Mouse (Mus musculus) heart, adult 2 months (tissue): ENCODE measurements around the gene B3gnt4. TPM values are rescaled to one million over a fixed set of nuclear protein-coding genes. Genes with fewer than 3 reads are reported as not detected.

ENCODE experiments used
- DNase-seq, 2 experiments: peaks; one replicate each; pipeline ENCODE4 v3.0.0; 2021
- H3K27ac ChIP-seq: fragments of 200-600 bp; 2 replicates; pipeline ENCODE4 v1.8.1; 2022
- H3K27me3 ChIP-seq: fragments of 200-500 bp; 2 replicates; pipeline ENCODE4 v1.6.1; 2012; ENCODE audit warnings: mild to moderate bottlenecking, low read length, inconsistent platforms, mixed read lengths; ENCODE audit not compliant: control insufficient read depth, insufficient read depth
- H3K36me3 ChIP-seq: fragments of 200-500 bp; 2 replicates; pipeline ENCODE4 v1.6.1; 2012; ENCODE audit warnings: low read length, inconsistent platforms; ENCODE audit not compliant: control insufficient read depth, insufficient read depth
- H3K4me1 ChIP-seq: fragments of 200-500 bp; 2 replicates; pipeline ENCODE4 v1.6.1; 2011; ENCODE audit warnings: low read length; ENCODE audit not compliant: control insufficient read depth, insufficient read depth
- H3K4me3 ChIP-seq: fragments of 200-600 bp; 2 replicates; pipeline ENCODE4 v1.8.1; 2022
- H3K79me2 ChIP-seq: fragments of 200-500 bp; replicated peaks from 2 replicates; pipeline ENCODE4 v1.6.1; 2012; ENCODE audit warnings: mild to moderate bottlenecking, inconsistent platforms, low read length, moderate library complexity, mixed read lengths; ENCODE audit not compliant: control insufficient read depth, insufficient read depth
- H3K9ac ChIP-seq: fragments of 200-500 bp; 2 replicates; pipeline ENCODE4 v1.6.1; 2012; ENCODE audit warnings: low read depth, mild to moderate bottlenecking, control low read depth, inconsistent platforms, low read length, mixed read lengths
- CTCF ChIP-seq: fragments of 200-600 bp; IDR thresholded peaks from 2 replicates; pipeline ENCODE4 v1.8.1; 2022; ENCODE audit warnings: antibody characterized with exemption, mild to moderate bottlenecking, moderate library complexity
- EP300 ChIP-seq: fragments of 200-500 bp; IDR thresholded peaks from 2 replicates; pipeline ENCODE4 v1.6.1; 2011; ENCODE audit warnings: low read depth, low read length, control low read depth; ENCODE audit not compliant: insufficient read depth
- POLR2A ChIP-seq: fragments of 200-500 bp; IDR thresholded peaks from 2 replicates; pipeline ENCODE4 v1.6.1; 2011; ENCODE audit warnings: mild to moderate bottlenecking, low read depth, low read length, control low read depth; ENCODE audit not compliant: insufficient read depth
- WGBS: fragments of 180-500 bp; shearing (Covaris S2); methylation state at CpG from one replicate; pipeline ENCODE4 v1.1.7; 2018; 5-methylcytosine and 5-hydroxymethylcytosine counted together
- intact Hi-C: fragments of 180-260 bp; cut with DNase I; formaldehyde crosslinking; loops from one replicate; pipeline ENCODE4 v1.15.1; 2025
- long read RNA-seq: library from polyadenylated mRNA; stranded (forward); transcript quantifications from one replicate; pipeline ENCODE4 v2.0.0, GENCODE M21; 2021
- polyA plus RNA-seq: library from polyadenylated mRNA; depleted of rRNA; stranded (reverse); fragments of >200 nt; gene quantifications from 2 replicates; pipeline ENCODE4 v1.2.3, GENCODE M21; 2012; rRNA removed
- total RNA-seq, 2 experiments: library from RNA; stranded (reverse); gene quantifications; 2 replicates each; pipeline ENCODE4 v1.2.3; 2021

The B3gnt4 gene
- total RNA-seq (not detected), polyA plus RNA-seq (0.45 TPM in 1 of 2 replicates, not detected in the other)
- long read RNA-seq: 0 reads

GRCm38 (mm10) chr5:123510160-123510559 lies at the start of gene B3gnt4:
TSS of gene B3gnt4 (plus strand) at chr5:123510460.
- DNase-seq: no peak
- H3K36me3 ChIP-seq: no peaks in the 10 kb centered on the region
- no peak within 1 kb of the TSS for H3K9ac ChIP-seq
- no peak for TF ChIP-seq CTCF
- TF ChIP-seq EP300: no peak
- TF ChIP-seq POLR2A: no peak
- no peaks in the 10 kb centered on the region for H3K27me3 ChIP-seq
- no peaks in the 10 kb centered on the region for H3K79me2 ChIP-seq
- H3K27ac ChIP-seq: no peak within 1 kb of the TSS
- H3K4me1 ChIP-seq: peaks cover 2% of the 10 kb centered on the region; the same call in 1 of the 2 replicates
- intact Hi-C loops: no loop called here
- H3K4me3 ChIP-seq: no peak within 1 kb of the TSS
- 83% methylated on average over 5 of the region's 5 CpGs for WGBS

DNA sequence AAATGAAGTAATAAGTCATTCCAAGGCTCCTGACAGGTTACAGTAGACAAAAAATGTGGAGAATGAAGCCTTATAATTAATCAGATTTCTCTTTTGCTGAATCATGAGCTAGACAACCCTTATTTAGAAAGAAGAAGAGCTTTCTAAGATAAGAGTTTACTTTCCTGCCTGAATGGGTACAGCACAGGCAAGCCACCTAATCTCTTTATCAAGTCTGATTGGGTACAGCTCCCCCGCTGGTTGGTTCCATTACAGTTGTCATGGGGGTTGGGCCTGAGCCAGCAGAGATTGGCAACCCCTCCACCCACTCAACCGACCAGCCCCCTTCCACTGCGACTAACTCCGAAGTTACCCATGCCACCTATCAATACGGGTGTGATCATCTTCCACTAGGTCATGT lies 48.8 kb upstream of the B3gnt4 start:
- Histone ChIP-seq H3K4me1 (peaks cover 1% of the 10 kb centered on the region; the same call in 1 of the 2 replicates), H3K27me3 (no peaks in the 10 kb centered on the region), H3K4me3 (no peak overlapping the region), H3K79me2 (no peaks in the 10 kb centered on the region), H3K27ac (no peak overlapping the region), H3K36me3 (no peaks in the 10 kb centered on the region), H3K9ac (no peak overlapping the region)
- no peak for DNase-seq
- intact Hi-C loops: no loop called here
- 41% methylated on average over 5 of the region's 5 CpGs for WGBS
- TF ChIP-seq POLR2A: no peak
- no peak for TF ChIP-seq CTCF
- TF ChIP-seq EP300: no peak

- Histone ChIP-seq H3K27ac (no peak overlapping the region), H3K4me1 (peaks cover 1% of the 10 kb centered on the region; the same call in 1 of the 2 replicates), H3K4me3 (no peak overlapping the region), H3K79me2 (no peaks in the 10 kb centered on the region), H3K27me3 (no peaks in the 10 kb centered on the region), H3K9ac (no peak overlapping the region), H3K36me3 (no peaks in the 10 kb centered on the region)
- no peak for DNase-seq
- WGBS: 92% methylated on average over 1 of the region's 1 CpGs
- intact Hi-C loops: no loop called here
- TF ChIP-seq EP300: no peak
- no peak for TF ChIP-seq CTCF
- no peak for TF ChIP-seq POLR2A
These were observed 45.6 kb upstream of the B3gnt4 start for GRCm38 (mm10) chr5:123464638-123465037.

- Histone ChIP-seq H3K27me3 (no peaks in the 10 kb centered on the region), H3K79me2 (no peaks in the 10 kb centered on the region), H3K4me3 (no peak overlapping the region), H3K9ac (no peak overlapping the region), H3K27ac (no peak overlapping the region), H3K36me3 (no peaks in the 10 kb centered on the region), H3K4me1 (no peaks in the 10 kb centered on the region)
- no peak for DNase-seq
- intact Hi-C loops: no loop called here
- 6% methylated on average over 10 of the region's 10 CpGs for WGBS
- TF ChIP-seq CTCF (no peak), POLR2A (no peak), EP300 (no peak)
These were observed 39.4 kb upstream of the B3gnt4 start for GRCm38 (mm10) chr5:123470784-123471400.

- TF ChIP-seq EP300: no peak
- TF ChIP-seq CTCF: no peak
- no peak for TF ChIP-seq POLR2A
- H3K4me1 ChIP-seq: no peaks in the 10 kb centered on the region
- no peaks in the 10 kb centered on the region for H3K27me3 ChIP-seq
- DNase-seq: no peak
- 84% methylated on average over 5 of the region's 5 CpGs for WGBS
- H3K9ac ChIP-seq: no peak overlapping the region
- H3K4me3 ChIP-seq: no peak overlapping the region
- H3K36me3 ChIP-seq: no peaks in the 10 kb centered on the region
- H3K27ac ChIP-seq: no peak overlapping the region
- no peaks in the 10 kb centered on the region for H3K79me2 ChIP-seq
- intact Hi-C loops: no loop called here
These were observed 36.4 kb upstream of the B3gnt4 start for GRCm38 (mm10) chr5:123473817-123474216.

GRCm38 (mm10) chr5:123487659-123488395 lies 22.4 kb upstream of the B3gnt4 start:
- H3K79me2 ChIP-seq: no peaks in the 10 kb centered on the region
- no peak overlapping the region for H3K9ac ChIP-seq
- intact Hi-C loops: no loop called here
- no peak for DNase-seq
- no peak overlapping the region for H3K4me3 ChIP-seq
- H3K36me3 ChIP-seq: no peaks in the 10 kb centered on the region
- no peak overlapping the region for H3K27ac ChIP-seq
- H3K27me3 ChIP-seq: no peaks in the 10 kb centered on the region
- TF ChIP-seq POLR2A: no peak
- no peak for TF ChIP-seq EP300
- no peak for TF ChIP-seq CTCF
- peaks cover 7% of the 10 kb centered on the region for H3K4me1 ChIP-seq
- whole genome bisulfite sequencing: 63% methylated on average over 11 of the region's 11 CpGs
